Comparison of ENCODE assay signal across 9 mouse cellular contexts in genomic region chr2:152007783-152008182, GRCm38 (mm10). TPM values are rescaled to one million over a fixed set of nuclear protein-coding genes. Genes with fewer than 3 reads are reported as not detected.
A peak's percentile ranks its signal among the peaks of the same experiment; 100 is the strongest.
DNase-seq lines count a peak whose midpoint lies in the region; ATAC-seq and TF ChIP-seq lines count a peak whose summit lies in the region.
"Had no signal": no experiment of that assay in that cellular context is flagged by ENCODE, and none has a peak within 500 bp of the region (broad histone marks: within the 10 kb centered on the region; RNA-seq: fewer than 3 reads in every experiment).

No protein-coding gene starts in this region.

- TF ChIP-seq POLR2A in kidney, adult 2 months (IDR thresholded peaks at IDR 0.05; ENCODE audit: low read depth, low read length): no peak
- TF ChIP-seq POLR2A in thymus, adult 2 months (IDR thresholded peaks at IDR 0.05; ENCODE audit: control insufficient read depth, extremely low read depth, insufficient read depth, low read length, poor library complexity): no peak
- no peak for TF ChIP-seq POLR2A in embryonic fibroblast, embryonic 13.5 days (IDR thresholded peaks at IDR 0.05; ENCODE audit: low read depth, low read length)

- H3K4me3 ChIP-seq in kidney, adult 2 months (ENCODE audit: insufficient read depth, low read depth, low read length): no peak overlapping the region
- no peak overlapping the region for H3K4me3 ChIP-seq in thymus, adult 2 months (ENCODE audit: control insufficient read depth, insufficient read depth, low read length)
- H3K4me3 ChIP-seq in embryonic fibroblast, embryonic 13.5 days (ENCODE audit: insufficient read depth, low read length): no peak overlapping the region
- H3K4me3 ChIP-seq: stomach, embryonic 15.5 days had no signal

- no peaks in the 10 kb centered on the region for H3K36me3 ChIP-seq in kidney, adult 2 months (ENCODE audit: control insufficient read depth, insufficient read depth, low read length)
- no peaks in the 10 kb centered on the region for H3K36me3 ChIP-seq in thymus, adult 2 months (ENCODE audit: control insufficient read depth, insufficient read depth, low read length)
- H3K36me3 ChIP-seq: stomach, embryonic 15.5 days had no signal

- 47% methylated on average over 10 of the region's 10 CpGs for WGBS in kidney, adult 2 months
- 87% methylated on average over 10 of the region's 10 CpGs for WGBS in thymus, adult 2 months

- no peak for ATAC-seq in erythroblast, adult 5-6 weeks (replicated peaks; ENCODE audit: low FRiP score, poor library complexity, severe bottlenecking)

- DNase-seq in kidney, adult 2 months: peak; percentile 45
- no peak for DNase-seq in kidney, adult 11 months
- DNase-seq in thymus, adult 2 months: peak; percentile 24
- DNase-seq in thymus, postnatal 0 days (ENCODE audit: low spot score): no peak
- peak; percentile 36 for DNase-seq in thymus, postnatal 25 days
- no peak for DNase-seq in adipocyte (ENCODE audit: low spot score)

- TF ChIP-seq CTCF in kidney, adult 2 months (conservative IDR thresholded peaks at IDR 0.05; ENCODE audit: insufficient read depth, insufficient read length, low read depth, low read length): peak; percentile 68
- peak; percentile 36; the same call in 1 of the 2 replicates for TF ChIP-seq CTCF in thymus, adult 2 months (IDR thresholded peaks at IDR 0.05; ENCODE audit: borderline replicate concordance, control insufficient read depth, extremely low read depth, insufficient read depth, low read length, poor library complexity)
- peak; percentile 95 for TF ChIP-seq CTCF in embryonic fibroblast, embryonic 13.5 days (IDR thresholded peaks at IDR 0.05; ENCODE audit: borderline replicate concordance, insufficient read depth, low read length)

- H3K4me1 ChIP-seq in kidney, adult 2 months (ENCODE audit: control insufficient read depth, insufficient read depth, low read length): peaks cover 16% of the 10 kb centered on the region
- peaks cover 3% of the 10 kb centered on the region; the same call in 1 of the 2 replicates for H3K4me1 ChIP-seq in thymus, adult 2 months (replicated peaks; ENCODE audit: control insufficient read depth, insufficient read depth, low read length)
- H3K4me1 ChIP-seq in embryonic fibroblast, embryonic 13.5 days (ENCODE audit: control insufficient read depth, insufficient read depth, low read length): no peaks in the 10 kb centered on the region
- H3K4me1 ChIP-seq: stomach, embryonic 15.5 days had no signal

- no peak overlapping the region for H3K27ac ChIP-seq in kidney, adult 2 months (ENCODE audit: insufficient read depth, low read depth, low read length)
- no peak overlapping the region for H3K27ac ChIP-seq in thymus, adult 2 months (ENCODE audit: control insufficient read depth, insufficient read depth, low read length)
- H3K27ac ChIP-seq in embryonic fibroblast, embryonic 13.5 days (ENCODE audit: insufficient read depth, low read length): no peak overlapping the region
- H3K27ac ChIP-seq: stomach, embryonic 15.5 days had no signal

- H3K27me3 ChIP-seq in kidney, adult 2 months (replicated peaks; ENCODE audit: control insufficient read depth, insufficient read depth, low read length): no peaks in the 10 kb centered on the region
- no peaks in the 10 kb centered on the region for H3K27me3 ChIP-seq in thymus, adult 2 months (ENCODE audit: control insufficient read depth, insufficient read depth, low read length)
- H3K27me3 ChIP-seq: stomach, embryonic 15.5 days had no signal

RNA-seq across cellular contexts. Expression of gene Slc52a3, which starts 11.5 kb away (rescaled TPM):
- polyA plus RNA-seq in kidney, adult 2 months (2012; rRNA removed): 17.4 and 23.6 TPM in 2 replicates
- 3.7 and 4.6 TPM in 2 replicates for polyA plus RNA-seq in thymus, adult 2 months (2012; rRNA removed)
- 1.5 and 1.6 TPM in 2 replicates for polyA plus RNA-seq in thymus, postnatal 0 days (2015; fragmentation: Nextera tagmentation; extraction: Ambion mirVana)
- polyA plus RNA-seq in embryonic fibroblast, embryonic 13.5 days (2011; ENCODE audit: insufficient read length, low read depth, missing spikeins): 0.55 and 0.60 TPM in 2 replicates
- total RNA-seq in erythroblast, adult 5-6 weeks (2015; ENCODE audit: low replicate concordance): not detected in 2 replicates
- not detected in 2 replicates for total RNA-seq in erythroblast, adult 5-6 weeks (2017; ENCODE audit: low replicate concordance)

RNA-seq across cellular contexts. Expression of gene Fam110a, which starts 27.8 kb away (rescaled TPM):
- polyA plus RNA-seq in kidney, adult 2 months (2012; rRNA removed): 14.2 and 16.2 TPM in 2 replicates
- 33.0 and 41.3 TPM in 2 replicates for polyA plus RNA-seq in thymus, adult 2 months (2012; rRNA removed)
- polyA plus RNA-seq in thymus, postnatal 0 days (2015; fragmentation: Nextera tagmentation; extraction: Ambion mirVana): 30.3 and 31.0 TPM in 2 replicates
- polyA plus RNA-seq in embryonic fibroblast, embryonic 13.5 days (2011; ENCODE audit: insufficient read length, low read depth, missing spikeins): 9.7 and 13.4 TPM in 2 replicates
- 2.1 and 3.1 TPM in 2 replicates for total RNA-seq in erythroblast, adult 5-6 weeks (2015; ENCODE audit: low replicate concordance)
- 0.70 and 5.7 TPM in 2 replicates for total RNA-seq in erythroblast, adult 5-6 weeks (2017; ENCODE audit: low replicate concordance)

Comparison
In these comparisons a context has a peak if more than half of its experiments do, and no peak if none do; other contexts are left out.
1. DNase-seq: peak in kidney, adult 2 months (single experiment), thymus, adult 2 months (single experiment) and thymus, postnatal 25 days (single experiment); none in kidney, adult 11 months (single experiment), thymus, postnatal 0 days (single experiment) and adipocyte (single experiment).
2. CTCF ChIP-seq: peak in every context shown above with its lines; median percentile 95 in embryonic fibroblast, embryonic 13.5 days; 68 in kidney, adult 2 months; 36 in thymus, adult 2 months.